Mouse (Mus musculus) adipose tissue, adult 10 weeks (tissue): ENCODE results near the gene Gm5168. TPM values are rescaled to one million over a fixed set of nuclear protein-coding genes. Genes with fewer than 3 reads are reported as not detected.

Experiments used
- polyA plus RNA-seq: library from polyadenylated mRNA; stranded (reverse); fragments of 350-450 nt; fragmentation: Illumina TruSeq; extraction: RNeasy Lipid Tissue Mini Kit (QIAGEN cat#74804); gene quantifications from one replicate; pipeline ENCODE4 v1.2.3, GENCODE M21; 2014; ENCODE audit warnings: low read depth, low replicate concordance

The Gm5168 gene
- polyA plus RNA-seq: not detected

DNA sequence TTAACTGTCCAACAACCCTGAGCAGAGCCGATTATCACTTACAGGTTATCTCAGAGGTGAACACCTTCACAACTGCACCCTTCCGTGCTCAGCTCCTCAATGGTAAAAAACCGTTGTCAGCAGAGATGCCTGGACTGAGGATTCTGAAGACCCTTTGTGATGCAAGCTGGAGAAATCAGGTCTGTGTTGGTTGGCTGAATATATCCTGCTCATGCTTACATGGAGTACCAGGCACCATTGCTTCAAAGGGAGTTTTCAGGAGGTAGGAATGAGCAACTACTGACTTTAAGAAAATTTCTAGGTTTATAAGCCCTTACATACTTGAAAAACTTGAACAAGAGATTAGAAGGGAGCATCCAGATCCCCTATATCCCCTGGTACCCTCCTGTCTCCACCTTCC is at the start of gene Gm5168:
Gene Gm5168, minus strand, starts transcription at position 101 of the 400 bp plus-strand sequence.

Other genes starting within 250 kb of the Gm5168 start
- gene Gm2012, start 180.3 kb upstream of the Gm5168 start, polyA plus RNA-seq: 0.51 TPM